Mouse (Mus musculus) spleen, embryonic (tissue): ENCODE measurements around the gene Gprc5c.

Source experiments
- CTCF ChIA-PET: fragments of 350-600 bp; sonication (Branson Sonifier 250); formaldehyde crosslinking; loops from one replicate; lab custom pipeline; 2022; lab: Charles Lee

Gprc5c gene

DNA sequence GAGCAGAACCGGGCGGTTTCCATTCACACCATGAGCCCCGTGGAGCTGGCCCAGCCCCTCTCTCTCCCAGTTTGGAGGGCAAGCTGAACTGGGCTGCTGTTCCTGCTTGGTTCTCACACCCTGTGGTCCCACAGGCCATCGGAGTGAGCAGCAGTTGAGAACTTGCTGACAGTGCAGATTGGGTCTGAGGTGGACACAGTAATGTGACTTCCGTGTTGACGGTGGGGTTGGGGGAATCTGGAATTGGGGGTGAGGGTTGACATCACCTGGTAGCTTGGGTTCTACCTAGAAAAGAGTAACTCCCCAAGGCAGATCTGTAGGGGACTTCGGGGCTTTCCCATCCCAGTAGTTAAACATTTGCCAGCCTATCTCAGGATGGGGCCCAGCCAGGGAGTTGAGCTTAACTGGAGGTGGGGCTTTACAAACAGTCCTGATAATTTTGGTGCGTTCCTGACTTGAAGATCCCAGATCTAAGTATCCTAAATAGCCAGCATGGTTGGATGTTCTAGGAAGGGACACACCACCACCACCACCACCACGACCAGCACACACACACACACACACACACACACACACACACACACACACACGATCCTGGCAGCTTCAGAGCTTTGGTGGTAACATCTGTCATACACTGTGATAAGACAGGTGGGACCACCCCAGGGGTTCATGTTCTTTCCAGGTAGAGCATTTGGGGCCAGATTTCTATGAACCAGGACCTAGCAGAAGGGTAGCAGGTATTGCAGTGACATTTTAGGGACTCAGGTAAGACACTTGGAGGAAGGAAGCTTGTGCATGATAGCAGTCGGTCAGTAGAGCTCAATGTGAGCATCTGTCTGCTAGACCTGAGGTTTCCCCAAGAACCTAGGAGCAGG is 16.6 kb downstream of the Gprc5c start:
- CTCF ChIA-PET: interaction anchor here (1.2 kb wide), 1 partner anchor 15 kb away, joined by 3 read pairs; no protein-coding TSS in a partner anchor

DNA sequence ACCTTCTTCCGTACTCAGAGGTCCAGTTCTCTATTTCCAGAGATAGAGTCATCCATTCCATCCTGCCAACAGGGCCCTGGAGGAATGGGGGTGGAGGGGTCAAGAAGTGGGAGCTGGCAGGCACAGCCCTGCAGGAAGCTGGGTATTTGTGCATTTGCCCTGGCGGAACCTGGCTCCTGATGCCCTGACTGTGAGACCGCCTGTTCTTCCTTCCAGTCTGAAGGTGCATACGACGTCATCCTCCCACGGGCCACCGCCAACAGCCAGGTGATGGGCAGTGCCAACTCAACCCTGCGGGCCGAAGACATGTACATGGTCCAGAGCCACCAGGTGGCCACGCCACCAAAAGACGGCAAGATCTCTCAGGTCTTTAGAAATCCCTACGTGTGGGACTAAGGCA is 17.3 kb downstream of the Gprc5c start:
- CTCF ChIA-PET: no interaction called here

DNA sequence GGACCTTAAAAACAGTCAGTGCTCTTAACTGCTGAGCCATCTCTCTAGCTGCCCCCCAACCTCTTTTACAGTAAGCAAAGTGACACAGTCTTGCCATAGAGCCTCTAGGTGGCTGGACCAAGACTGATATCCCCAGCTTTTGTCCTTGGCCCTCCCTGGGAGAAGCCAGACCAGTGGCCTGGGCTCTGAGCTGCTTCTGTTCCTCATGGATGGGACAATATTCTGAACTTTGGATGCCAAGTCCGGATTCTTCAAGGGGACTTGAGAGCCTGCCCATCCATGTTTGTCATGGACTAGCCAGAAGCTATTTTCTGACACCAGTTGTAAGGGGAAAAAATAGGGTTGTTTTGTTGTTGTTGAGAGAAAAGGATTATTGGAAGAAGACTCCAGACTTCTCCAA is 18.8 kb downstream of the Gprc5c start:
- CTCF ChIA-PET: no interaction called here

DNA sequence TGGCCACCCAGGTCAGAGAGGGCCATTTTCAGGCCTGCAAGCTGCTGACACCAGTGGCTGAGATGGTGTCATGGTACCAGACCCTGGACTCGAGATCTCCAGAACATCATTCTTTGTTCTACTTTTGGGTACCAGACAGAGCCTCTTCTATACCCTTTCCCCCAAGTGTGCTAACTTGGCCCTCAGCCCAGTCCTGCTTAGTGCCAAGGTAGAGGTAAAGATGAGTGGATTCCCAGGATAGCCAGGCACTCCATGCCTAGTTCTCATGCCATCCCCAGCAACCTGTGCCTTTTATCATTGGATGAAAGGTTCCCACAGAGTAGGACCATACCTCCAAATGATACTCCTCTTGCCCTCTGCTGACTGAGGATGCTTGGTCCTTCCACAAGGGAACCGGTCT is 20.6 kb downstream of the Gprc5c start:
- CTCF ChIA-PET: interaction anchor here (0.6 kb wide), 1 partner anchor 693 kb away, joined by 3 read pairs; the partner anchor contains the start of gene Nup85

DNA sequence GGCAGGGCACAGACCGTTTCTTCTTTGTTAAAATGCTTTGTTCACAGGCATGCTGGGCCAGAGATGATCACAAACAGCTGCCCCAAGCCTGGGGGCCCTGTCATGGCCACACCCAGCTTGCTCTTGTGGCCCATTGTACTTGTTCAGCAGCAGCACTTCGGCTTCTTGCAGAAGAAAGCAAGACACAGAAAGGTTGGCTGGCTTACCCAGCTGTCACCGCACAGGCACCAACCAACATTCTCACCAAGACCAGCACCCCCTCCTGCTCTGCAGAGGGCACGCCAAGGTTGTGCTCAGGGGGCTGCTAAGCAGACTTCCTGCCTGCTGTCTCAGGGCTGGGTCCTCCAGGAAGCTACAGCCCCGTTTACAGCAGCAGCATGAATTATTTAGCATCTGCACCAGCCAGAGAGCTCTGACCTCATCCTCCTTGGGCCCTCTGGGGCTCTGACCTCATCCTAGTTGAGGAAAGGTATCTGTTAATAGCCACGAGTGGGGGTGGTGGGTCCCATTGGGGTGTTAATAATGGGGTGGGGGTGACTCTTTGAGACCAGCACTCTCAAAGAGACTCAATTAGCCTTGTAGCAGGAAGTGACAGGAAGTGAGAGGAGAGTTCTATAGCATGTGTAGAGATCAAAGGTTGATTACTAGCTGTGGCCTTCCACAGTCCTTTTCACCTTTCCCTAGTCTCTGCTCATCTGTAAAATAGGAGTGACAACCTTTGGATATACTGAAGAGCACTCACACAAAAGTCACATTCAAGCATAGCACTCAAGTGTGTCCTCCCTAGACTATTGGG is 22.3 kb downstream of the Gprc5c start:
- CTCF ChIA-PET: interaction anchor here (0.9 kb wide), 1 partner anchor 15 kb away, joined by 3 read pairs; no protein-coding TSS in a partner anchor

DNA sequence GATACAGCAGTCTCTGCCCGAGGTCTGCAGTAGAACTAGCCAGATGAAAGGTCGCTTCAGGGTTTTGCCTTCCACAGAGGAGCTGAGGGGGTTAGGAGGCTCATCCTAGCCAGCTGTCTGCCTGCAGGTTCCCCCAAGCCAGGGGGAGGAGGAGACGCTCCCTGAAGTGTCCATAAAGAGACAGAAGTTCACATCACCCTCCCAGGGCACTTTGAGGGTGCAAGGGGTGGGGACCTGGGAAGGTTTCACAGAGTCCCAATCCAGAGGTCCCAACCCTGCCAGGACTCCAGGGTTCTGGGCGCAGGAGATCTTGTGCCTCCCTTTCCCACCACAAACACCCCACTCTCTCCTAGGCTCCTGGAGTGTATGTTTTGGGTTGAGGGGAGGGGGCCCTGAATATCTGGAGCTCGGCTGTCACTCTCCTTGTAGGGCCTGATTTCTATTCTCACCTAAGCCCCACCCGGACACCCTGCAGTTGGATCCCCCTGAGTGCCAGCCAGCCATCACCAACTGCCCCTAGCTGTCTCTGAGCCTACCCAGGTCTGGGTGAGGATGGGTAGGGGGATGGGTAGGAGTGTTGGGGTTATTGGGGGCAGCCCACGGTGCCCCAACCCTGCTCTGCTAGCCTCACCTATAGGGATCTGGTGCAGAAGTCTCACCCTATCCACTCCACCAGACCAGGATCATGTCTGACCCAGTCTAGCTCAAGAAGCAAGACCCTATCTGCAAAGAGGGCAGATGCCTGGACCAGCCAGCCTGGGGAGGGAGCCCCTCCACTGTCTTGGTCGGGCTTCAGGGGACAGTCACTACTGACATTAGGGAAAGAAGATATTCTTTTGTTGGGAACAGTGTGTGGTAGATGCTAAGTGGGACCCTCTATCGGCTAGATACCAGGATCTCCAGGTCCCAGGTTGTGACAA is 23.5 kb downstream of the Gprc5c start:
- CTCF ChIA-PET: no interaction called here

DNA sequence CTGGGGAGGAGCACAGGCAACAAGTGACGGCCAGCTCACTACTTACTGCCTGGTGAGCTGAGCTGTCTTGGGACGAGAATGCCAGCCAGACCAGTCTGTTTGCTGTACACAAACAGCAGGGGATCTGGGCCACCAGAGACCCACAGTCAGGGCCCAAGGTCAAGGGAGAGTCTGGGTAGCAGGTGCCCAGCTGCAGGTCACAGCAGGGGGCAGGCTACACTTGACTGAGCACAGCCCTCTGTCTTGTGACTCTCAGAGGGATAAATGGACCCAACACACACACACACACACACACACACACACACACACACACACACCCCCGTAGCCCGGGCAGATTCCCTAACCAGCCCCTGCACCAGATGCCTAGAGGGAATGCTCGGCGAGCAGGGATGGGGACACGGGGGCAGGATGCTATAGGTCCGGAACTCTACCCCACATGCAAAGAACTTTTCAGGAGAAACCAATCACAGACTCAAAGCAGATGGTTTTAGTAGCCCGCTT is 24.4 kb downstream of the Gprc5c start:
- CTCF ChIA-PET: no interaction called here

DNA sequence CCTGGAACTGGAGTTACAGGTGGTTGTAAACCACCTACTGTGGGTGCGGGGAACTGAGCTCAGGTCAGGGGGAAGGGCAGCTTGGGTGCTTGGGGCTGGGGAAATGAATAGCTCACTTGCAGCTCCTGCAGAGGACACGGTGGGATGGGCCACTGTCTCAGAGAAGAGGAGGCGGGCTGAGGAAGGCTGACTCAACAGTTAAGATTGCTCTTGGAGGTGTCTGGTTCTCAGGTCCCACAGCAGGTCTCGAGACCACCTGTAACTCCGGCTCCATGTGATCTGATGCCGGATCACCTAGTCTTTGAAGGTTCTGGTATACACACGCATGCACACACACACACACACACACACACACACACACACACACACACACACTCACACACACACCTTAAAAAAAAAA is 25.2 kb downstream of the Gprc5c start:
- CTCF ChIA-PET: no interaction called here

DNA sequence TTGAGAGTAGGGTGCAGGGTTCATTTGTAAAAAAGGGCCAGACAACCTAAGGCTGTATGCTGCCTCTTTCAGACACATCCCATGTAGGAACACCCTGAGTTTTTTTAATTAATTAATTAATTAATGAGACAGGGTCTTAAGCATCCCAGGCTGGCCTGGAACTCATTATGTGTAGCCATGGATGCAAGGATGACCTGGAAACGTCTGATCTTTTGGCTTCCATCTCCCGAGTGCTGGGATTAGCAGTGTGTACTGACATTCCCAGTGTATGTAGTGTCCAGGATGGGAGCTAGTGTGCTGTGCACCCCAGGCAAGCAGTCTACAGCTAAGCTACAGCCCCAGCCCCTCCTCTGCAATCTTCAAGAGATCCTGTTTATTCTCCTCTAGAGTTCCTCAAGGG is 25.7 kb downstream of the Gprc5c start:
- CTCF ChIA-PET: no interaction called here

DNA sequence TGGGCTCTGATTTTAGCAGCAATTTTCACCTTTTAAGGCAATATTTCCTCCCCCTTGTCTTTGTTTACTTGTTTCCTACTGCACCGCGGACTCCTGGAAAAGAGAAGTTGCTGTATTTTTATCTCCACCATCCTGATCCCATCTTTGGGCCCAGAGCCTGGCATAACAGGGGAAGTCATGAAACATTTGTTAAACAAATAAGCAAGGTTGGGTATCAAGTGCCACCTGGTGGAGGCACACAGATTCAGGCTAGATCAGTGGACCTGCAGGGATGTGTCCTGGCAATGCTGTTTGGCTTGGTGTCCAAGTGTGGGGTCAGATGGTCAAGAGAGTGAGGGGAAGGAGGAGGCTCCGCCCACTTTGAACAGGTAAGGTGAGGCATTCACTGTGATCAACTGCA is 26.2 kb downstream of the Gprc5c start:
- CTCF ChIA-PET: interaction anchor here (1.1 to 1.4 kb wide), 2 partner anchors 45 to 210 kb away, joined by 4 to 5 read pairs; no protein-coding TSS in a partner anchor

DNA sequence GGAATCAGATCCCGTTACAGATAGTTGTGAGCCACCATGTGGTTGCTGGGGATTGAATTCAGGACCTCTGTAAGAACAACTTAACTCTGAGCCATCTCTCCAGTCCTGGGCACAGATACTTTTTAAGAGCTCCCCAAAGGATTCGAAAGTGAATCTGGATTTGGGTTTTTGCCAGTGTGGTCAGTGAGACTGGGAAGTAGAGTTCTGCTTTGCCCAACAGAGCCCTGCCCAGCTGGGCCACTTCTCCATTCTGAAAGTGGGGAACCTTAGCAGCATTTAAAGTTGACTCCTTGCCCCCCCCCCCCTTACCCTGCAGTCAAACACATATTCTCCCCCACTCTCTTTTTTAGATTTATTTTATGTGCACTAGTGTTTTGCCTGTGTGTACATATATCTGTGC is 28.7 kb downstream of the Gprc5c start:
- CTCF ChIA-PET: interaction anchor here (0.6 kb wide), 1 partner anchor 1312 kb away, joined by 3 read pairs; no protein-coding TSS in a partner anchor

DNA sequence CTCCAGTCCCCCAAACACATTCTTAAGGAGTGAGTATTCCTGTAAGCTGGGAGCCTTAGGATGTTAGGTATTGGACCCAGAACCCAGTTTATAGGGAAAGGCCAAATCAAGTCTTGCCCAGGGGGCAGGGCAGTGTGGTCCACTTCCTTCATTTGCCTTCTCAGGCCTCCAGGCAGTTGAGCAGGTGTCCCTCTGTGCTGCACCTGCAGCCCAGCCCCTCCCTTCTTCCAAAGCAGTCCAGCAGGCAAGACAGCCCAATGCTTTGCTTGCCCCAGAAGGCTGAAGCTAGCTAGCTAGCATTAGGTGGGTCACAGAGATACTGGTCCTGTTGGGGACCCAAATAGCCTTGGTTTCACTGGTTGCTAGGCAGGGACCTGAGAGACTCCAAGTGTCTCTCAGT is 29.2 kb downstream of the Gprc5c start:
- CTCF ChIA-PET: interaction anchor here (0.6 kb wide), 1 partner anchor 1313 kb away, joined by 3 read pairs; no protein-coding TSS in a partner anchor

DNA sequence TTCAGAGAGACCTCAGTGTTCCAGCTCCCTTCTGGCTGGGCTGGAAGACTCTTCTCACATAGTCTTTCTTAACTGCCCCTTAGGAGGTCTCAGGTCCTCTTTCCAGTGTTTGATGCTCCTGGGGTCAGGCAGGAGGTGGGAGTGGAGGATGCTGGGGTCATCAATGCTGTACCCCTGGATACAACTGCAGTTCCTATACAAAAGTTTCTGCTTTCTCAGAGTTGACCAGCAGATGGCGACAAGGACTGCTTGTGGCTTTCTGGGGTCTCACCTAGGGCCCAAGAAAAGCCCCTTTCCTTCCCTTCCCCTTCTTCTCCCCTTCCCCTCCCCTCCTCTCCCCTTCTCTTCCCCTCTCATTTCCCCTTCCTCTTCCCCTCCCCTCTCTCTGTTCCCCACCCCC is 29.6 kb downstream of the Gprc5c start:
- CTCF ChIA-PET: no interaction called here

DNA sequence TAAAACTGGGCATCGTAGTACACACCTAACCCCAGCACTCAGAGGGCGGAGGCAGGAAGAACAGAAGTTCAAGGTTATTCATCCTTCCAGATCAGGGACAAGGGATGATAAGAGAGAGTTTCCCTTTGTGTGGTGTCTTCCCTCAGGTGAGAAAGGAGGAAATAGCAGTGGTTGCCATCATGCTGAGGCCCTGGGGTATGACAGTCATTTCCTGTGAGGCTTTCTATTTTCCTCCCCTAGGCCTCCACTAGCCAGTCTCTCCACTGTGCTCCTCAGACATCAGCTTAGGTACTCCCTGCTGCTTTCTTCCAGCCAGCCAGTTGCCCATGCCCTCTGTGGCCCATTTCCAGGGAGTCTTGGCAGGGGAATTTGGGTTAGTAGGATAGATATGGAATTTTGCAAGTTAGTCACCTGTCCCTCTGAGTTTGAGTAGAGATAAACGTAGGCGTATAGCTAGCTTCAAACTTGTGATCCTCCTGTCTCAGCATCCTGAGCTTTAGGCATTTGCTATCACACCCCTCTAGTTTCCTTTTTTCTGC is 32.4 kb downstream of the Gprc5c start:
- CTCF ChIA-PET: interaction anchor here (0.8 to 1.6 kb wide), 2 partner anchors 17 to 26 kb away, joined by 3 read pairs; no protein-coding TSS in a partner anchor

DNA sequence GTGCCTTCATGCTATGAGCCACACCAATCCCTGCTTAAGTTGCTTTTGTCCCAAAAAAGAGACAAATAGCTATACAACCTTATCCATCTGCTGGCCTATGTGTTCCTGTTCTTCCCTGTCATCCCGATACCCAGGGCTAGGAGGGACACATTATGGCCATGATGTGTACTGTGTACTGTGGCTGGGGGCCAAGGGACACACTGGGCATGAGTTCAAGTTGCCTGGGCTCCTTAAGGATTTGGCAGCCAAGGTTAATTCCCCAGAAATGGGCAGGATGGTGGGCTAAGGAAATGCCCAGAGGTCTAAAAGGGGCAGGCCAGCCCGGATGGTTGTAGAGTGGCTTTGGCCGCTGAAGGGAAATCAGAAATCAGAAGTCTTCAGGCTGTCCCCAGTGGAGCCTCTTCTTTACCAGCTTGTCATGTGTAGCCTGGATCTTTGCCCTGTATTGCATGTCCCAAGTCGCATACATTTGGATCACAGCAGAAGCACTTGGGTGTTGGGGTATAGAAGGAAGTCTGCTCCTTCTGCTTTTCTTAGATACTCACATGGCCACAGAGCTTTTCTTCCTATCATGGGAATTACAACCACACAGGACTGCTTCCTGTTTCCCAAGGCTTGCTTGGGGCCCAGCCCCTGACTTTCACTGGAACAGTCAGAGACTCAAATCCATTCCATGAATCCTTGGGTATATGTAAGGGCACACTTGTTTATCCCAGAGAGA is 33.6 kb downstream of the Gprc5c start:
- CTCF ChIA-PET: interaction anchor here (0.6 to 2.0 kb wide), 3 partner anchors 28 to 1787 kb away, joined by 4 to 5 read pairs (median 4); no protein-coding TSS in a partner anchor

DNA sequence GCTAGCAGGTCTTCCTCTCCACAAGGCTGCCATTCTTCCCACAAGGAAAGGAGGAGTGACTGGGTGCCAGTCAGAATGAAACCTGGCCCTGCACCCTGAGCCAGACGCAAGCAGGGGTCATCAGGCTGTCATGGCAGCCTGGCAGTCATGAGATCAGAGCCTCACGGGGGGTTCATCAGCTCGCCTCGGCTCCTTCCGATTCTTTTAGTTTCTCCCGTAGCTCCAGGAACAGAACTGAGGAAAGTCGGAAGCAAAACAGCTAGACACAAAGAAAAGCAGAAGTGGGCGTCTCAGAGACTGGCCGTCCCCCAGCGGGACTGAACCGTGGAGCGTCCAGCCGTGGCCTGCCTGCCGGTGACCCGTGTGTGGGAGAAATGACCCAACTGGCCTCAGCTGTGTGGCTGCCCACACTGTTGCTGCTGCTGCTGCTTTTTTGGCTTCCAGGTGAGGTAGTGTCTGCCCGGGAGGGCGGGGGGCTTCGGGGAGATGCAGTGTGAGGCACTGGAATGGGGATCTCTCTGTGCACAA is 39.1 kb downstream of the Gprc5c start, which contains the start of gene Cd300a:
Gene Cd300a (plus strand): TSS at position 51 of the 528 bp plus-strand sequence.
- CTCF ChIA-PET: no interaction called here

DNA sequence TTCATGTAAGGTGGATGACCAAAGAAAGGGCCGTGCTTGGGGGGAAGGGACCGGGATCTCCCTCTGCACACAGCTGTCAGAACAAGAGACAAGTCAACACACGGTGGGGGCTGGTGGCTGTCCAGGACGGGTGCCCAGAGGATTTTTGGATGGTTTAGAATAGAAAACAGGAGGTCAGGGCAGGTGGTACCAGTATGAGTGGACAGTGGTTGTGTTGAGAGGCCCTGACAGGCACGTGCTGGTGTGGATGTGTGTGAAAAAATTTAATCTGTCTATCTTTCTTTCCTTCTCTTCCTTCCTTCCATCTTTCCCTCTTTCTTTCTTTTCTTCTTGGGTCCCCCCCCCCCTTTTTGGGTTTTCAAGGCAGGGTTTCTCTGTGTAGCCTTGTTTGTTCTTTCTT is 39.6 kb downstream of the Gprc5c start:
- CTCF ChIA-PET: no interaction called here

DNA sequence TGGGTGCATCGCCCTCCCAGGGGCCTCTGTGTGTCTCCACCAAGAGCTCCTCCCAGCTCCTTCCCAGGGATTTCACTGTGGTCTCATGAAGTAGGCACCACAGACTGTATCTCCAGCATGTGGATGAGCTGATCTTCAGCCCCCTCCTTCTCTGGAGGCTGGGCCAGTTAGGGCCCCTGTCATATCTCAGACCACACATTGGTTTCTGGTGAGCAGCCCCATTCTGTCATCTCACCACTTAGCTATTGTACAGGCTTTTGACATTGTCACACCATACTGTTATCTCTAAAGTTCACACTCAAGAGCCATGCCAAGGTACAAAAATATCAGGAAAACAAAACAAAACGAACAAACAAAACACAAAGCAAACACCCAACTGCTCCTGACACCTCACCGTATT is 45.1 kb downstream of the Gprc5c start:
- CTCF ChIA-PET: no interaction called here

DNA sequence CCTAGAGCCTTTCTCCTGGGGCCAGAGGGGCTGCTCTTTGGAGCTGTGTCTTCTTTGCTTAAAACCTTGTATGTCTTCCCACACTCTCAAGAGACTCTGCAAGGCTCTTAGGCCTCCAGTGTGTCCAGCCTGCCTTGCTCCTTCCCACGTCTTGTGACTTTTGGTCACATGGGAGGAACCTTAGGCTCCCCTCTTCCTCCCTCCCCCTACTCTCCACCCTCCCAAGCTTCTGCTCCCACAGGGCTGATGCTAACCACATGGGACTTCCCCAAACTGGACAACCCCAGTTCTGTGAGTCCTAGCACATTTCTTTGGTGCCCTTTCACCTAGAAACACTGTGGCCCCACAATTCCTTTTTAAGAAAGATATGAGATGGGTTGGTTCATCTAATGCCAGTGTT is 47.1 kb downstream of the Gprc5c start:
- CTCF ChIA-PET: interaction anchor here (0.5 kb wide), 1 partner anchor 610 kb away, joined by 3 read pairs; no protein-coding TSS in a partner anchor
